Mouse (Mus musculus) forebrain, embryonic 16.5 days (tissue): Measurements from ENCODE around the gene Olfr582. TPM values are rescaled to one million over a fixed set of nuclear protein-coding genes. Genes with fewer than 3 reads are reported as not detected.

Experiments
- ATAC-seq: fragments of 200-750 bp; cut with Nextera tagmentation; 2 replicates; pipeline ENCODE4 v1.8.0; 2017; ENCODE audit warnings: mild to moderate bottlenecking, moderate library complexity
- H3K27ac ChIP-seq: fragments of 300-500 bp; sonication (generic); 2 replicates; pipeline ENCODE4 v1.5.1; 2014; ENCODE audit warnings: low read length, control low read depth
- H3K27me3 ChIP-seq: fragments of 300-500 bp; sonication (generic); replicated peaks from 2 replicates; pipeline ENCODE4 v1.6.1; 2014; ENCODE audit warnings: low read length; ENCODE audit not compliant: control insufficient read depth, insufficient read depth
- H3K36me3 ChIP-seq: fragments of 300-500 bp; sonication (generic); 2 replicates; pipeline ENCODE4 v1.6.1; 2014; ENCODE audit not compliant: control insufficient read depth, insufficient read depth
- H3K4me1 ChIP-seq: fragments of 300-500 bp; sonication (generic); replicated peaks from 2 replicates; pipeline ENCODE4 v1.6.1; 2014; ENCODE audit warnings: low read length; ENCODE audit not compliant: control insufficient read depth, insufficient read depth
- H3K4me2 ChIP-seq: fragments of 300-500 bp; sonication (generic); 2 replicates; pipeline ENCODE4 v1.6.1; 2014; ENCODE audit warnings: mild to moderate bottlenecking, low read length, control low read depth
- H3K4me3 ChIP-seq: fragments of 300-500 bp; sonication (generic); replicated peaks from 2 replicates; pipeline ENCODE4 v1.5.1; 2014; ENCODE audit warnings: mild to moderate bottlenecking, low read length, control low read depth
- H3K9ac ChIP-seq: fragments of 300-500 bp; sonication (generic); replicated peaks from 2 replicates; pipeline ENCODE4 v1.6.1; 2014; ENCODE audit warnings: low read depth, low read length, control low read depth
- H3K9me3 ChIP-seq: fragments of 300-500 bp; sonication (generic); 2 replicates; pipeline ENCODE4 v1.6.1; 2016; ENCODE audit warnings: low read length; ENCODE audit not compliant: control insufficient read depth
- WGBS: fragments of 180-500 bp; shearing (Covaris S2); extraction: QIAGEN DNeasy Blood & Tissue Kit; methylation state at CpG from one replicate; pipeline ENCODE4 v1.1.7; 2014; 5-methylcytosine and 5-hydroxymethylcytosine counted together
- polyA plus RNA-seq: library from polyadenylated mRNA; unstranded; fragments of >200 nt; fragmentation: Nextera tagmentation; extraction: Ambion mirVana; gene quantifications from 2 replicates; pipeline ENCODE4 v1.2.1, GENCODE M21; 2015

Gene Olfr582
- polyA plus RNA-seq: not detected in 2 replicates

- Histone ChIP-seq H3K9ac (no peak within 1 kb of the TSS), H3K4me2 (no peak within 1 kb of the TSS), H3K27me3 (no peaks in the 10 kb centered on the region), H3K9me3 (no peaks in the 10 kb centered on the region), H3K4me1 (no peaks in the 10 kb centered on the region), H3K27ac (no peak within 1 kb of the TSS), H3K36me3 (no peaks in the 10 kb centered on the region), H3K4me3 (no peak within 1 kb of the TSS)
- no peak for ATAC-seq
These were observed at the start of gene Olfr582 for GRCm38 (mm10) chr7:103037724-103038123. TSS of gene Olfr582 (plus strand) at chr7:103038024.

- WGBS: 78% methylated on average over 3 of the region's 3 CpGs
- ATAC-seq: no peak
- no peaks in the 10 kb centered on the region for H3K27me3 ChIP-seq
These were observed 48.6 kb upstream of the Olfr582 start, which contains the start of gene Olfr578 for GRCm38 (mm10) chr7:102989224-102989623. TSS of gene Olfr578 (minus strand) at chr7:102989324.

GRCm38 (mm10) chr7:103051000-103051399 is 13.2 kb downstream of the Olfr582 start, which contains the start of gene Olfr583:
TSS of gene Olfr583 (plus strand) at chr7:103051300.
- Histone ChIP-seq H3K27ac (no peak within 1 kb of the TSS), H3K4me3 (no peak within 1 kb of the TSS), H3K9me3 (no peaks in the 10 kb centered on the region), H3K36me3 (no peaks in the 10 kb centered on the region), H3K27me3 (no peaks in the 10 kb centered on the region), H3K4me1 (no peaks in the 10 kb centered on the region), H3K9ac (no peak within 1 kb of the TSS), H3K4me2 (no peak within 1 kb of the TSS)
- WGBS: 78% methylated on average over 1 of the region's 1 CpGs
- no peak for ATAC-seq

More at GRCm38 (mm10) chr7:102989224-102989623, 48.6 kb upstream of the Olfr582 start, which contains the start of gene Olfr578:
- Histone ChIP-seq H3K36me3 (no peaks in the 10 kb centered on the region), H3K9ac (no peak within 1 kb of the TSS), H3K4me2 (no peak within 1 kb of the TSS), H3K27ac (no peak within 1 kb of the TSS), H3K4me3 (no peak within 1 kb of the TSS), H3K9me3 (no peaks in the 10 kb centered on the region), H3K4me1 (no peaks in the 10 kb centered on the region)

- no peak within 1 kb of the TSS for H3K4me3 ChIP-seq
- H3K9ac ChIP-seq: no peak within 1 kb of the TSS
- H3K4me1 ChIP-seq: no peaks in the 10 kb centered on the region
- no peak for ATAC-seq
- no peaks in the 10 kb centered on the region for H3K36me3 ChIP-seq
- H3K27ac ChIP-seq: no peak within 1 kb of the TSS
- no peaks in the 10 kb centered on the region for H3K27me3 ChIP-seq
- peaks cover 2% of the 10 kb centered on the region; the same call in 1 of the 2 replicates for H3K9me3 ChIP-seq
- no peak within 1 kb of the TSS for H3K4me2 ChIP-seq
- 82% methylated on average over 1 of the region's 1 CpGs for WGBS
These were observed 43.8 kb downstream of the Olfr582 start, which contains the start of gene Olfr584 for GRCm38 (mm10) chr7:103081585-103081984. TSS of gene Olfr584 (plus strand) at chr7:103081885.

Other genes starting within 250 kb of the Olfr582 start
- gene Olfr564, start 234.5 kb upstream of the Olfr582 start, polyA plus RNA-seq: not detected in 2 replicates
- gene Olfr566, start 179.3 kb upstream of the Olfr582 start, polyA plus RNA-seq: not detected in 2 replicates
- not detected in 2 replicates for gene Olfr568, start 160.9 kb upstream of the Olfr582 start, polyA plus RNA-seq
- gene Olfr569, start 147.1 kb upstream of the Olfr582 start, polyA plus RNA-seq: not detected in 2 replicates
- 0.20 TPM in 1 of 2 replicates, not detected in the other for gene Olfr570, start 143.4 kb upstream of the Olfr582 start, polyA plus RNA-seq
- gene Olfr571, start 120.5 kb upstream of the Olfr582 start, polyA plus RNA-seq: not detected in 2 replicates
- not detected in 2 replicates for gene Olfr572, start 113.6 kb upstream of the Olfr582 start, polyA plus RNA-seq
- gene Olfr573-ps1, start 95.4 kb upstream of the Olfr582 start, polyA plus RNA-seq: not detected in 2 replicates
- not detected in 2 replicates for gene Olfr574, start 89.6 kb upstream of the Olfr582 start, polyA plus RNA-seq
- gene Olfr575, start 79.2 kb upstream of the Olfr582 start, polyA plus RNA-seq: not detected in 2 replicates
- not detected in 2 replicates for gene Olfr576, start 75.4 kb upstream of the Olfr582 start, polyA plus RNA-seq
- not detected in 2 replicates for gene Olfr577, start 62.1 kb upstream of the Olfr582 start, polyA plus RNA-seq
- not detected in 2 replicates for gene Olfr578, start 48.7 kb upstream of the Olfr582 start, polyA plus RNA-seq
- not detected in 2 replicates for gene Olfr583, start 13.3 kb downstream of the Olfr582 start, polyA plus RNA-seq
- not detected in 2 replicates for gene Olfr584, start 43.9 kb downstream of the Olfr582 start, polyA plus RNA-seq
- gene Olfr585, start 59.7 kb downstream of the Olfr582 start, polyA plus RNA-seq: not detected in 2 replicates
- gene Olfr586, start 87.6 kb downstream of the Olfr582 start, polyA plus RNA-seq: not detected in 2 replicates
- gene Olfr588-ps1, start 102.9 kb downstream of the Olfr582 start, polyA plus RNA-seq: not detected in 2 replicates
- not detected in 2 replicates for gene Olfr589, start 118.3 kb downstream of the Olfr582 start, polyA plus RNA-seq
- not detected in 2 replicates for gene Olfr591, start 140.3 kb downstream of the Olfr582 start, polyA plus RNA-seq
- gene Olfr592, start 146.8 kb downstream of the Olfr582 start, polyA plus RNA-seq: not detected in 2 replicates
- not detected in 2 replicates for gene Olfr593, start 173.8 kb downstream of the Olfr582 start, polyA plus RNA-seq
- not detected in 2 replicates for gene Olfr594, start 179.0 kb downstream of the Olfr582 start, polyA plus RNA-seq
- not detected in 2 replicates for gene Usp17ld, start 214.5 kb downstream of the Olfr582 start, polyA plus RNA-seq